Mouse (Mus musculus): Measurements from ENCODE around the gene Epha6. TPM values are rescaled to one million over a fixed set of nuclear protein-coding genes. Genes with fewer than 3 reads are reported as not detected.

Gene Epha6
- total RNA-seq, 1 experiment: not detected

DNA sequence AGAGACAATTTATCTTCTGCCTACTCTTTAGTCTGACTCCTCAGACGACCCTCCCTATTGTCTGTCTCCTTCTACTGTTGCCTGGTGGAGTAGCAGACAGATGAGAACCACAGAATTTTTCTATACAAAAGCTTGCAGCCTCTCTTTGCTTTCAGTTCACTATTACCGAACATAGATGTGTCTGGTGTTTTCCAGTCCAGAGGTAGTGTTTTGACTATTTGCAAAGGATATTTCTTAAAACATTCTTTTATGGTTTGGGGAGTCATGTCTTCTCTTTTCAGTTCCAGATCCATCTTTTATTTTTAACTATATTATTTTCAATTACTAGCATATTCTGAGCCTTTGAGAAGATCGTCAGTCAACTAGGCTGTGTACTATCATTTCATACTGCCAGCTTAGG lies 989.7 kb downstream of the Epha6 start:
- no peaks in the 10 kb centered on the region for H3K4me1 ChIP-seq (ENCODE audit: control insufficient read depth in 2 of 2, insufficient read depth in 2 of 2, low read length in 2 of 2, poor library complexity in 1 of 2)
- H3K27ac ChIP-seq (ENCODE audit: insufficient read depth, low read depth, low read length, poor library complexity, severe bottlenecking): no peak overlapping the region
- H3K36me3 ChIP-seq (ENCODE audit: control insufficient read depth, insufficient read depth, low read length, poor library complexity, severe bottlenecking): no peaks in the 10 kb centered on the region
- H3K9me3 ChIP-seq (ENCODE audit: control insufficient read depth, insufficient read depth, low read depth, low read length): no peaks in the 10 kb centered on the region
- in situ Hi-C loops (cut with MboI; ENCODE audit: low sequenced_read_pairs in 2 of 2, unreplicated experiment in 2 of 2): loop anchor here (5.0 to 10.0 kb wide), 2 partner anchors 138 to 141 kb away; partner anchors contain the start of gene Riox2 (in 1 of the 2)
- no peak overlapping the region for H3K4me3 ChIP-seq (ENCODE audit: insufficient read depth in 1 of 2, low read depth in 1 of 2, low read length in 2 of 2, poor library complexity in 1 of 2, severe bottlenecking in 1 of 2)
- TF ChIP-seq CHD2 (IDR thresholded peaks at IDR 0.05; ENCODE audit: low read depth, low read length) (no peak), MAFK (IDR thresholded peaks at IDR 0.05; ENCODE audit: insufficient read depth, low read depth, low read length) (no peak)
- no peak for DNase-seq (ENCODE audit: low read depth, low spot score)
- no peak overlapping the region for H3K9ac ChIP-seq (ENCODE audit: insufficient read depth, low read depth, low read length, poor library complexity, severe bottlenecking)

DNA sequence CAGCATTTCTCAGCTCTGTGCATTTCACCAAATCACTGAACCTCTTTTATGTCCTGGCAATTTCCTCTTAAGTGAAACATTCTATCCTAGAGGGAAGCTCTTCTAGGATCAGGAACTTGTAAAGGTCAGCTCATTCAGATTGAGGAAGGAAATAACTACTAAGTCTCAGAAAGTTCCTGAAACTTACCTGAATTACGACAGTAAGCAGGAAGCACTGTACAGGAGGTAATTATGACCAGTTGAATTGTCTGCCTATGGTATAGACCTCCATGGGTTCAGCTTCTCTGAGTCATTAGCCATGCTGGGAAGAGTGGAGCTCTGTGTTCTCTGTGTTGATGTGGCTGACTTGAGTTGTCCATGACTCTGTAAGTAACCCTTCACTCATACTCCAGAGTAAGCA lies 994.6 kb downstream of the Epha6 start:
- TF ChIP-seq ZC3H11A (IDR thresholded peaks at IDR 0.05; ENCODE audit: borderline replicate concordance, low read depth, low read length) (no peak), ZNF384 (IDR thresholded peaks at IDR 0.05; ENCODE audit: low read depth, low read length) (no peak), HCFC1 (IDR thresholded peaks at IDR 0.05; ENCODE audit: borderline replicate concordance, insufficient read depth, low read length) (no peak), MAFK (IDR thresholded peaks at IDR 0.05; ENCODE audit: insufficient read depth, low read depth, low read length) (no peak), CHD2 (IDR thresholded peaks at IDR 0.05; ENCODE audit: low read depth, low read length) (no peak)
- Histone ChIP-seq H3K4me3 (ENCODE audit: insufficient read depth in 1 of 2, low read depth in 1 of 2, low read length in 2 of 2, poor library complexity in 1 of 2, severe bottlenecking in 1 of 2) (no peak overlapping the region), H3K27ac (ENCODE audit: insufficient read depth, low read depth, low read length, poor library complexity, severe bottlenecking) (no peak overlapping the region), H3K9me3 (ENCODE audit: control insufficient read depth, insufficient read depth, low read depth, low read length) (no peaks in the 10 kb centered on the region), H3K9ac (ENCODE audit: insufficient read depth, low read depth, low read length, poor library complexity, severe bottlenecking) (no peak overlapping the region), H3K4me1 (ENCODE audit: control insufficient read depth in 2 of 2, insufficient read depth in 2 of 2, low read length in 2 of 2, poor library complexity in 1 of 2) (no peaks in the 10 kb centered on the region), H3K36me3 (ENCODE audit: control insufficient read depth, insufficient read depth, low read length, poor library complexity, severe bottlenecking) (no peaks in the 10 kb centered on the region)
- in situ Hi-C loops (cut with MboI; ENCODE audit: low sequenced_read_pairs in 2 of 2, unreplicated experiment in 2 of 2): loop anchor here in 1 of 2 experiments (10.0 kb wide), 1 partner anchor 136 kb away; the partner anchor contains the start of gene Riox2
- no peak for DNase-seq (ENCODE audit: low read depth, low spot score)

DNA sequence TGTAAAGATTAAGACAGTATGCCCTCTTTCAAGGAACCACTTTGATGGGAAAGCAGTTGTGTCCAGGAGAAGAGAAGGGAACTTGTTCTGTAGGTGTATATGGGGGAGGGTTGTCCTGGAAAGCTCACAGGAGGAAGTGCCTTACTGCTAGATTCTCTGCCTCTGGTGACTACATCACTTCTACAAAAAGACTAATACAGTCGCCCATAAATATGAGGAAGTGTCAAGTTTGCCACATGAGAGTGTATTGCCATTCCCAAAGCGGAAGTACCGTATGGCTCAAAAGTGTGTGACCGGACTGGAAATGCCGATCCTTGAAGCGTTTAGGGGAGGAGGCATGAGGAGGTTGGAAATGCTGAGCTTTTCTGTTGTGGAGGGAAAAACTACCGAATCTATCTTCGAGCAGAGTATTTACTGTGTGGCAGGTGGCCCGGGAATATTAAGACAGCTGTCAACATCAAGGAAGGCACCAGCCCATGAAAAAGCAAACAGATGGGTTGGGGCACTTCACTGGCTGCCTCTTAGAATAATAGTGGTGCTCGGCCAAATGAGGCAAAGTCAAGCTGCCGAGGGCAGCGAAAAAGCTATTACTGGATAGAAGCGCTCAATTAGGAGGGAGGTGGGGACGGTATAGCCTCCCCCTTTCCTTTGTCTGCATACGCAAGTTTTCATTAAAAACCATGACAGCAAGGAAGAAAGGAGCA lies 1001.1 kb downstream of the Epha6 start:
- in situ Hi-C loops (cut with MboI; ENCODE audit: low sequenced_read_pairs in 2 of 2, unreplicated experiment in 2 of 2): no loop called here
- H3K36me3 ChIP-seq (ENCODE audit: control insufficient read depth, insufficient read depth, low read length, poor library complexity, severe bottlenecking): no peaks in the 10 kb centered on the region
- no peak for TF ChIP-seq HCFC1 (IDR thresholded peaks at IDR 0.05; ENCODE audit: borderline replicate concordance, insufficient read depth, low read length)
- TF ChIP-seq CHD2 (IDR thresholded peaks at IDR 0.05; ENCODE audit: low read depth, low read length): no peak
- no peak for TF ChIP-seq ZNF384 (IDR thresholded peaks at IDR 0.05; ENCODE audit: low read depth, low read length)
- no peak for TF ChIP-seq ZC3H11A (IDR thresholded peaks at IDR 0.05; ENCODE audit: borderline replicate concordance, low read depth, low read length)
- TF ChIP-seq MAFK (IDR thresholded peaks at IDR 0.05; ENCODE audit: insufficient read depth, low read depth, low read length): no peak

More for the DNA sequence above, 1001.1 kb downstream of the Epha6 start:
- Histone ChIP-seq H3K4me1 (ENCODE audit: control insufficient read depth in 2 of 2, insufficient read depth in 2 of 2, low read length in 2 of 2, poor library complexity in 1 of 2) (peaks cover 0 to 3% of the 10 kb centered on the region in 2 experiments; a peak in 1 of 4 replicates), H3K4me3 (ENCODE audit: insufficient read depth in 1 of 2, low read depth in 1 of 2, low read length in 2 of 2, poor library complexity in 1 of 2, severe bottlenecking in 1 of 2) (no peak overlapping the region), H3K9ac (ENCODE audit: insufficient read depth, low read depth, low read length, poor library complexity, severe bottlenecking) (no peak overlapping the region), H3K9me3 (ENCODE audit: control insufficient read depth, insufficient read depth, low read depth, low read length) (no peaks in the 10 kb centered on the region), H3K27ac (ENCODE audit: insufficient read depth, low read depth, low read length, poor library complexity, severe bottlenecking) (no peak overlapping the region)
- DNase-seq (ENCODE audit: low read depth, low spot score): no peak

All from ES-E14 (cell line).